Mouse (Mus musculus): Measurements from ENCODE around the gene Amigo1.

Gene Amigo1

GRCm38 (mm10) chr3:108180514-108180913 is 5.6 kb upstream of the Amigo1 start:
- DNase-seq (ENCODE audit: low spot score), result no peak

DNA sequence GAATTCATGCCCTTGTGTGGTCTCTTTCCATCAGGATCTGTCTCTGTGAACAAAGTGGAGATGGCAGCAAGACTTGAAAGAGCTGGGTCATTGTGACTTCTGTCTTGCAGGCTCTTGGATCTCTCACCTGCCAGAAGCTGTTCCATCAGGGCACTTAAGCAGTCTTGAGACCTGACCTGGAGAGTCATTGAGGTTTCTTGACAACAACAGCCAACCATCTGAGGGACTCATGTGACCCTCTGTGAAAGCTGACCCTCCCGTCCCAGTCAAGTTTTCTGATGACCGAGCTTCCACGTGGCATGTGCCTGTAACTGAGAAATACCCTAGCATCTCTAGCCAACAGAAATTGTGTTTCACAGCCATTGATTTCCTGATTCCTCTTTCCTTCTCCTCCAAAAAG is 1.4 kb upstream of the Amigo1 start:
- DNase-seq (ENCODE audit: low spot score), result no peak

- no peak for DNase-seq (ENCODE audit: low spot score)
These were observed 556 bp upstream of the Amigo1 start for GRCm38 (mm10) chr3:108185460-108186097.

GRCm38 (mm10) chr3:108187111-108187795 is 1.1 kb downstream of the Amigo1 start:
- DNase-seq (ENCODE audit: low spot score), result no peak

DNA sequence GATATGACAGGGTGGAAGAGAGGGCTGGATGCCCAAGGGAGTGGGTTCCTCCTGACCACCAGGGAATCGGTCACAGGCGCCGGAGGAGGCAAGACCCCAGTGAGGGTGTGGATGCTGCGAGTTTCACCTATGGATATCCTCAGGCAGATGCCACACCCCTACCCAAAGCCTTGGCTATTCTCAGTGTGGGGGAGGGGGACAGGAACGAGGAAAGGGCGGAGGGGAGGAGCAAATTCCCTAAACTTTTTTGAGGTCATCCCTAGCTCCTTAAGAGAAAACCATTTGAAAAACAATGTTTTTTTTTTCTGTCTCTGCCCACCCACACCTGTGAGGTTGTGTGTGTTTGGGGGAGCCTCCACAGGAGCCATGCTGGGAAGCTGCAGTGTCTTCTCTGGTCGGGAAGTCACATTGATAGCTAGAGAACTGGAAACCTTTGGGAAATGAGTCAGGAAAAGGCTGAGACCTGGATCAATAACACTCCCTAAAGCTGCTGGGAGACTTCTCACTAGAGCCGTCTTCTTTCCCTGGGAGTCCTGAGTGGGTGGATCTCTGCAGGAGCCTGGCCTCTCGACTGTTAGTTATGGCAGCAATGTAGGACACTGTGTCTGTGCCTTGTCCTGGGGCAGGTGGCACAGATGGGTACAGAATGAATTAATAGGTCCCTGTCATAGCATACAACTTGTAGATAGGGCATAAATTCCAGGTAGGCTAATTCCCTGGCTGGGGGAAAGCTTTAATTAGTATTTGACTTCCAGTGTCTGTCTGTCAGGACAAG is 2.8 kb downstream of the Amigo1 start:
- DNase-seq (ENCODE audit: low spot score), result no peak

- DNase-seq (ENCODE audit: low spot score), result no peak
These were observed 3.8 kb downstream of the Amigo1 start for GRCm38 (mm10) chr3:108189897-108190296.

- no peak for DNase-seq (ENCODE audit: low spot score)
These were observed 7.6 kb downstream of the Amigo1 start for GRCm38 (mm10) chr3:108193686-108194085.

- DNase-seq (ENCODE audit: low spot score), result no peak
These were observed 9.2 kb downstream of the Amigo1 start for GRCm38 (mm10) chr3:108195287-108195686.

DNA sequence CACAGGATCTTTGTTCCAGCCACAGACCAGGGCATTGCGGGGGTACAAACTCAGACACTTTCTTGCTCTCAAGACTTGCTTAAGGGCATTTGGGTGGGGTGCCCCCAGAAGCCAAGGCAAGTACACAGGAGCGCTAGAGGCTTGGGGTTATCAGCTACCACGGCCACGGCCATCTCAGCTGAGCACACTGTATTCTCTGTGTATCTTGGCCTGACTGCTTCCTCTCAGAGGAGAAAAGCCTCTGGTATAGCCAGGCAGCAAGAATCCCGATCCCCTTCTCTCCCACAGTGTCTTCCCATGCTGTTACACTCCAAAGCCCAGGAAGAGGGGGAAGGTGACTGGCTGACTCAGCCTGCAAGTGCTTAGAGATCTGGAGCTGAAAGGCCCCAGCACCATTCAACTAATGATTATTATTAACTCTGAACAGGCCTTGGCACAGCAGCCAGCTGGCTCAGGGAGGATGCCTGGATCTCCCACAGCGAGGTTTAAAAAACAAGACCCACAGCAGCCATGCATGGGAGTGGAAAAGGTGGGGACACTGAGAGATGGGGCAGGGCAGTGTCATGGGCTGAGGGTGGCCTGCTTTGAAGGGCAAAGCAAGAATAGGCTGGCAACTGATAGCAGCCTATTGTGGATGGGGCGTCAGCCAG is 9.9 kb downstream of the Amigo1 start:
- DNase-seq (ENCODE audit: low spot score), result no peak

GRCm38 (mm10) chr3:108197066-108197497 is 10.9 kb downstream of the Amigo1 start:
- DNase-seq (ENCODE audit: low spot score), result no peak

- DNase-seq (ENCODE audit: low spot score), result no peak
These were observed 13.1 kb downstream of the Amigo1 start for GRCm38 (mm10) chr3:108199231-108199630.

GRCm38 (mm10) chr3:108200329-108201323 is 14.5 kb downstream of the Amigo1 start, which contains the start of gene Cyb561d1:
Gene Cyb561d1, minus strand, starts transcription at chr3:108201212.
- peak; percentile 93 for DNase-seq (ENCODE audit: low spot score)

- DNase-seq (ENCODE audit: low spot score), result no peak
These were observed 16.4 kb downstream of the Amigo1 start for GRCm38 (mm10) chr3:108202506-108202905.

DNA sequence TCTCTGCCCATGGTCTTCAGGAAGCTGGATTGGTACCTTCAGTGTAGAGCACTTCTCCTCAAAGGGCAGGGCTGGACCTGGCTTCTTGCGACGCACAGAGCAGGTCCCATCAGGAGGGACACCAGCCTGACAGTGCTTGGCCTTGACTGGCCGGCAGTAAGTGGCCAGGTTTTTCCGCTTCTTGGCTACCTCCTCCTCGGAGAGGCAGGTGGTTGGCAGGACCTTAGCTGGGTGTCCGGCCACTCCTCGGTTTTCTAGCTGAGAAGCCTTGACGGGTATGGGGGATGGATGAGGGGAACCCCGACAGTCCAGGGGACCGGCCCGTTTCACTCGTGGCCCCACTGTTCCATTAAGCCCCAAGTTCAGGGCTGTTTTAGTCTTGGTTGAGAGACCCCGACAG is 17.1 kb downstream of the Amigo1 start:
- DNase-seq (ENCODE audit: low spot score), result no peak

DNA sequence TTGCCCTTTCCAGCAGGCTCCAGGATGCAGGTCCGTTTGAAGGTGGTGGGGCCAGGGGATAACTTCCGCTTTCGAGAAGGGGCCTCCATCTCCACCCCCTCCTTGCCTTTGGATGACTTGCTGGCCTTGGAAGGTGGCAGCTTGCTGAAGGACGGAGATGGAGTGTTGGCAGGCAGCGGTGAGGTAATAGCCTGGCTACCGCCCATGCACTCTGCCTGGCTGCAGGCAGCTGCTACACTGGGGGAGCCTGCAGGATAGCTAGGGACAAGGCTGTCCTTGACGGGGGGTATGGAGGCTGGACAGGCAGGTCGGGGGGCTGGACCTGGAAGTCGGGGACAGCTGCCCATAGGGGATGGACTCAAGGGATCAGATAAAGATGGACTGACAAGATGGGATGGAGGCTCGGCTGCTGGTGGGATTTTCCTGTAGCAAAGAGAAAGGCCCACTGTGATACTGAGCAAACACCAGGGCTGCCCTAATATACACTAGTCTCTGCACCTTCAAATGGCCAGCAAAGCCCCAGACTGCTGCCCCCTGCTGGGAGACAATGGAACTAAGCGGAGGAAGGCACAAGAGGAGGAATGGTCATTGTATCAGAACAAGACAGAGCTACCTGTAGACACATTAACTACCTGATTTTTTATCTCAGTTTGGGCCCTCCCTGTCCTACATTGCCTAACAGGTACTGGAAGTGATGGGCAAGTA is 17.6 kb downstream of the Amigo1 start:
- no peak for DNase-seq (ENCODE audit: low spot score)

DNA sequence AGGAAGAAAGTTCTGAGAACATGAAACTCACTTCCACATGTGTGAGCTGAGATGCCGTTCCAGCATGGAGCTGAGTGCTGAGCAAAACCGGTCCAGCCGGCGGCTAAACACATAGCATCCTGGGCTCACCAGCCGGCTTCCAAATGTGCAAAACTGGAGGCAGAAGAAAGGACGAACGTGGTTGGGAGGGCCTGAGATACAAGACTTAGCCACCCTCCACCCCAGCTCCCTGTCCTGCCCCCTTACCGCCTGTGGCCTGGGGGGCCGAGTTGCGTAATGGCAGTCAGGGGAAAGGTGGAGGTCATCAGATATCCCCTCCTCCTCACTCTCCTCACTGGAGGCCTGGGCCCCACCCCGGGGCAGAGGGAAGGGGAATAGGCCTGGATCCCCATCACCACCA is 18.3 kb downstream of the Amigo1 start:
- no peak for DNase-seq (ENCODE audit: low spot score)

GRCm38 (mm10) chr3:108205601-108206000 is 19.5 kb downstream of the Amigo1 start:
- DNase-seq (ENCODE audit: low spot score), result no peak

GRCm38 (mm10) chr3:108206731-108207375 is 20.7 kb downstream of the Amigo1 start:
- DNase-seq (ENCODE audit: low spot score), result no peak

- DNase-seq (ENCODE audit: low spot score), result no peak
These were observed 22.9 kb downstream of the Amigo1 start for GRCm38 (mm10) chr3:108209001-108209400.

GRCm38 (mm10) chr3:108209536-108209935 is 23.4 kb downstream of the Amigo1 start:
- DNase-seq (ENCODE audit: low spot score), result no peak
